Mouse (Mus musculus) natural killer cell, adult 2 months (primary cell): ENCODE data around the gene Grk3.

Source experiments
- DNase-seq, 2 experiments: peaks; one replicate each; pipeline ENCODE4 v3.0.0; 2022; ENCODE audit warnings: low spot score in 2 of 2

Grk3 gene

DNA sequence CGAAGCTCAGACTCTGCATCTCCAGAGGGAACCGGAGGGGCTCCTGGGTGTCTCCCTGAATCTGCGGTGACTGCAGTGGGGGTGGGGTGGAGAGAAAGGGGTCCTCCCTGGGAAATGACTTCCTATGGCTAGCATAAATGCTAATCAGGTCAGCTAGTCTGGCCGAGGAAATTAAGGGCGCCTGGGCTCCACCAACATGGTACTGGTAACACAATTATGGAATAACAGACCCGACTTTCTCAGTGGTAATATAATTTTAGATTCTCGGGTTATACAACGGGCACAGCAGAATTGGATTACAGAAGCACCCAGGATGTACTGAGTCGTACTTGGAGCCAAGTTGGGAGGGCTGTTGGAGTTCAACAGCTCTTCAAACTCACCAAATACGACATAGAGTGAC lies 79.0 kb downstream of the Grk3 start:
- DNase-seq: no peak

DNA sequence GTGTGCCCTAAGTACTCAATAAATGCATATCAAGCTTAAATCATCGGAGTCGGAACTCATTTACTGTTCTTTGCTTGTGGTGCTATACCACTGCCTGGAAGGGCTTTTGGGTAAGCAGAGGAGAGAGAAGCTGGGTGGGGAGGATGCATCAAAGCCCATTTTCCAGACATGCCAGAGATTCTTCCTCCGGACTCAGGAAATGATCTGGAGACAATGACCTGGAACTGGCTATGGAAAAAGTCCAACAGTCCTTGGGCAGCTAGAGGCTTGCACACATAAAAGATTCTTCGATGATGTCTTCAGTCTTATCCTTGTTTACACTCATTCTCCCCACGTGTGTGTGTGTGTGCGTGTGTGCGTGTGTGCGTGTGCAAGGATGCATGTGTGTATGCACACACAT lies 80.2 kb downstream of the Grk3 start:
- no peak for DNase-seq

DNA sequence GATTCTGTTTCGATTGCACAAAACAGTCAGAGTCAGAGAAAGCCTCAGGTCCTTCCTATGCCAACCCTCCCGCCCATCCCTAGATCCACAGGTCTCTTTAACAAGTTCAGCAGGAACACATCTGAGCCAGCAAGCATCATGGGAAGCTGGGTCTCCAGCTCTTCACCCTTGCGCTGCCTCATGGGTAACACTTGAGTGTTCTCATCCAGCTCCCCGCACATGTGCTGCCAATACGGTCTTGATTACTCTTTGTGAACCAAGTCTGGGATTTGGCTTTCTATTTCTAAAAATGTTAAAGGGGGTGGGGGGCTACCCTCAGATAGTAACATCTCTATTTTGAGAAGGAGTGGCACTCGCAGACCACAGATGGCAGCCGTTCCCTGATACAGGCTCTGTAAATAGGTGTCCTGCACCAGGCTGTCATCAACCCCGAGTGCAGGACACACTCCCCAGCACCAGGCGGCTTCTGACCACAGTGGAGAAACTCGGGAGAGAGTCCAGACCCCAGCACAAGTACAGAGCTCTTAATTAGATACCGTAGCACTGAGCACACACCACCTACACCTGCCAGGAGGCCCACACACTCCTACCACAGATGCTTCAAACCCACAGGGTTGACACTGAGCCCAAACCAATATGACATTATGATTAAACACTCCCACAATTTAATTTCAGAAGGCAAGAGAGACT lies 82.6 kb downstream of the Grk3 start:
- no peak for DNase-seq

DNA sequence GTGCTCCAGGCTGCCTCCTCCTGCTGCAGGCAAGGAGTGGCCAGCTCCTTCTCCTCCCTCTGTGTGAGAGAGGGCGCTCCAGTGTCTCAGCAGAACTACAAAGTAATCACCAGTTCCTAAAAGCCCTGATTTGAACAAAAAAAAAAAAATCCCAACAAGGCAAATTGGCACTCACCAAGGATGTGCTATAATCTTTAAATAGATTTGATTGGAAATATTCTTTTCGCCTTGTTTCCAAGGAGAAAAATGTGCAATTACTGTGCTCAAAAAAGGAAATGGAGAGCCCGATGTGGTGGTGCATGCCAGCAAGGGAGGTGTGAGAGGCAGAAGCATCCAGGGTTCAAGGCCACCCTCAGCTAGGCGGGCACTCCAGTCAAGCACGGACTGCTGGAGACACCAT lies 83.7 kb downstream of the Grk3 start:
- no peak for DNase-seq

DNA sequence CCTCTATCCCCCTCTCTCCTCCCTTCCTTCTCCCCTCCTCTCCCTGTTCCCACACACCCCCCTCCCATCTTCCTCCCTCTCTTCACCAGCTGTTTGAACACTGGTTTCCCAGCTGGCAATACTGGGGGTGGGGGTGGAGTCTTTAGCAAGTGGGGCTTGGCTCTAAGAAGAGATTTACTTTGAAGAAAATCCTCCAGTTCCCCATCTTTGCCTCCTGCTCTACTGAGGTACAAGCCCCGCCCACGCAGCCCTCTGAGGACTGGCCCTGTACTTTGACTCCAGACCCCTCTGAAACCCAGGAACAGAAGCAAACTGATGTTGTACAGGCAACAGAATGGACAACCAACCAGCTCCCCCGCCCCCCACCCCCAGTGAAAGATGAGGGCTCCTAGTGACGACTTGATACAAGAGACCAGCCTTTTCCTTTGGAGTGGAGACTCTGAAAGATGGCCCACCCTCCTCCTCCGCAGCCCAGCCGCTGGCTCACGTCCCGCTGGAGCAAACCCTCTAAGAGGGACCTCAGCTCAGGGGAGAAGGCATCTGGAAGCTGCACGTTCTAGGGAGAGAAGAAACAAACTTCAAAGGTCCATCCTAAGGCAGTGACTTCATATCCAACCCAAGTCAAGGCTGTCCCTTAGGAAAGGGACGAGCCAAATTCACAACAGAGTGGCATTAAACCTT lies 87.2 kb downstream of the Grk3 start:
- no peak for DNase-seq

DNA sequence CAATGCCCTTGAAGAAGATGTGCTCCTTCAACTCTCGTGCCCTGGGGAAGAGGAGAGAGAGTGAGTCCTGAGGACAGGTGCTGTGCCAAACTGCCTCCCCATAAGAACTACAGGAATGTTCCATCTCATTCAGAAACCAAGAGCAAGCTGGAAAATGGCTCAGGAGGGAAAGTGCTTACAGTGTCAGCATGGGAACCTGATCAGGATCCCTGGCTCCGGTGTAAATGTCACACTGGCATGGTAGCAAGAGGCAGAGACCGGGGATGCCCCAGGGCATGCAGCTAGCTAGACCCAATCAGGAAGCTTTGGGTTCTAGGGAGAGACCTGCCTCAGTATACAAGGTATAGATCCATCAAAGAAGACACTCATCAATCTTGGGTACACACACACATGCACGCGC lies 90.2 kb downstream of the Grk3 start:
- no peak for DNase-seq

DNA sequence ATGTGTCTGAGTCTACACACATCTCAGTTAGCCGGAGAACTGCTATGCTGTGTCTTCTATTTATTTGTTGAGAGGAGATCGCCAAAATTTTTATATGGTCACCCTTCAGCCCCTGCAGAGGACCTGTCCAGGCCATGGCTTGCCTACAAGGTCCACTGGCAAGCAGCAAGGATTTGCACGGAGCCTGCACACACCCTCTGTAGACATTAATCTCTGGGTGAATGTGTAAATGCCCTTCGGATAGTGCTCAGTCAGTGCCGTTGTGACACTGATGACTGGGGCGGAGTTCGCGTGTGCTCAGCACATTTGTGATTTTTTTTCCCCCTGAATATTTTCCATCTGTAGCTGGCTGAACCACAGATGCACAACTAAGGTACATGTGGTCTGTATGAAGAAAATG lies 90.8 kb downstream of the Grk3 start:
- no peak for DNase-seq

DNA sequence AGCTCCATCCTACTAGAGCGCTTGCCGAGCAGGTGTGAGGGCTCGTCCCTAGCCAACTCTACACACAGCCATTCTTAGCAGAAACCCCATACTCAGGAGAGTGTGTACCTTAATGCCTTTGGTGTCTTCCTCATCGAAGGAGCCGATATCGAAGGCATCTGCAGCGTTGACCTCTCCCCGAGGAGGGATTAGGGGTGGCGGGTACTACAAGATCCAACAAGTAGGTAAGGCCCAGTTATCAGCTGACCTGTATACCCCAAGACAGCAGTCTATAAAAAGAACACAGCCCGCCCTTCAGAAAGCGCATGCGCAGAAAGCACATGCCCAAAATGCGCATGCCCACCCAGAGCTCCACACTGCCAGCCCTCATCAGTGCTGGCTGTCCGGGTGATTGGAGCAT lies 91.8 kb downstream of the Grk3 start:
- DNase-seq: no peak

DNA sequence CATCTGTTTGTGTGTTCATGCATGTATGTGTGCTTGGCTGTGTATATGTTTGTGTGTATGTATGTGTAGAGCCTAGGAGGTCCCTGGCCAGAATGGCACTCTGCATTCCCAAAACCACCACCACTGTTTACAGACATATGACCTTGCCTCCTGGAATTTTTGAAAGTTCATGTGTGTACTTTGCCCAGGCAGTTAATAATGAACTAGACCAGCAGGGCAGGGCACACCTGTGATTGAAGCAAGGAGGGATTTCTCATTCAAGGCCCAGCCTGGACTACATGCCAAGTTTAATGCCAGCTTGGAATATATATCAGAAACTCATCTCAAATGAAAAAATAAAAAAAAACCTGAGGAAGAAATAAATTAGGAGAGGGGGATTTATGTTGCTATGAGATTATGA lies 93.7 kb downstream of the Grk3 start:
- DNase-seq: no peak

DNA sequence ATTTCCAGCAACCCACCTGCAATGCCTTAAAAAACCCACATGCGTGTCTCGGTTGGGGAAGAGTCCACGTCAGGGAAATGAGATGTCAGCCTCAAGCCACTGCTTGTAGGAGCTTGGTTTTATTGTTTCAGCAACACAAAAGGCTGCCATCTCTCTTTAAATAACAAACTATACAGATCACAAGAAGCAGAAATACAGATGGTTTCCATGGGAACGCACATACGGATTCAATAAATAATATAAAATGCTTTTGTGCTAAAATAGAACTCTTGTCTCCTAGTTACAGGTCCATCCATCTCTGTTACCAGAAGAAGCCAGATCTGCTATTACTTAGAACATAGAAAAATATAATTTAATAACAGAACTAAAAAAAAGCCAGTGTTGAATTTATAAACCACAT lies 105.2 kb downstream of the Grk3 start:
- no peak for DNase-seq

DNA sequence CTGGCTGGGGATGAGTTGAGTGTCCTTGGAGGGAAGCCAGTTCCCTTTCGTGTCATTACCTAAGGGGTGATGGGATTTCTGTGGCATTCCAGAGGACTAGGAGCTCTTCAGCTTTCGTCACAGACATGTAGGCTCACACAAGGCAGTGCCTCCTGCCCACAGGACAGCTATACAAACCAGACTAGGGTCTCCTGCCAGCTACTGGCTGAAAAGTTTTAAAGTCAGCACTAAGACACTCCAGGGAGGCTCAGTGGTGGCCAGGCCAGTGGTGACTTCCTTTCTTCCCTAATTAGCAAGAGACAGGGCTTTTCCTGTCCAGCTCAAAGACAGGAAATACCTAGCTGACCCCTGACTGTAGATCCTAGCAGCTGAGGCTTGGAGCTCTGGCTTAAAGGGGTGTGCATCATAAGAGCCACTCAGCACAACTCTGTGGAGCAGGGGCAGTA lies 107.4 kb downstream of the Grk3 start:
- DNase-seq: no peak

DNA sequence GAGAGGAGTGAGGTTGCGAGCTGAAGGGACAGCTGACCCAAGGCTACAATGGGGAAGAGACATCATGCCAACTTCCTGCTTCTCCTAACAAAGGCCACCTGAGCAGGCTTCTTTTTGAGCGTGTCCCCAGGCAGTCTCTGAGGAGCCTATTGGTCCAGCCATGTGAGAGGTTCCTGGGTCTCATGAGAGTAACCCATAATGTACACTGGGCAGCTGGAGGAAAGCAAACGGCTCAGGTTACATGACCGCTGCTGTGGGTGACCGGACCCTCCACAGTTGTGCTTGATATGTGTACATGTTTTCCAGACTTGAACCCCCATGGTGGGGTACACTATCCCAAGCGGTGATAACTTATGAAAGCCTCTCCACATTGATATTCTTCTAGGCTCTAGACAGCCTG lies 108.1 kb downstream of the Grk3 start:
- no peak for DNase-seq

DNA sequence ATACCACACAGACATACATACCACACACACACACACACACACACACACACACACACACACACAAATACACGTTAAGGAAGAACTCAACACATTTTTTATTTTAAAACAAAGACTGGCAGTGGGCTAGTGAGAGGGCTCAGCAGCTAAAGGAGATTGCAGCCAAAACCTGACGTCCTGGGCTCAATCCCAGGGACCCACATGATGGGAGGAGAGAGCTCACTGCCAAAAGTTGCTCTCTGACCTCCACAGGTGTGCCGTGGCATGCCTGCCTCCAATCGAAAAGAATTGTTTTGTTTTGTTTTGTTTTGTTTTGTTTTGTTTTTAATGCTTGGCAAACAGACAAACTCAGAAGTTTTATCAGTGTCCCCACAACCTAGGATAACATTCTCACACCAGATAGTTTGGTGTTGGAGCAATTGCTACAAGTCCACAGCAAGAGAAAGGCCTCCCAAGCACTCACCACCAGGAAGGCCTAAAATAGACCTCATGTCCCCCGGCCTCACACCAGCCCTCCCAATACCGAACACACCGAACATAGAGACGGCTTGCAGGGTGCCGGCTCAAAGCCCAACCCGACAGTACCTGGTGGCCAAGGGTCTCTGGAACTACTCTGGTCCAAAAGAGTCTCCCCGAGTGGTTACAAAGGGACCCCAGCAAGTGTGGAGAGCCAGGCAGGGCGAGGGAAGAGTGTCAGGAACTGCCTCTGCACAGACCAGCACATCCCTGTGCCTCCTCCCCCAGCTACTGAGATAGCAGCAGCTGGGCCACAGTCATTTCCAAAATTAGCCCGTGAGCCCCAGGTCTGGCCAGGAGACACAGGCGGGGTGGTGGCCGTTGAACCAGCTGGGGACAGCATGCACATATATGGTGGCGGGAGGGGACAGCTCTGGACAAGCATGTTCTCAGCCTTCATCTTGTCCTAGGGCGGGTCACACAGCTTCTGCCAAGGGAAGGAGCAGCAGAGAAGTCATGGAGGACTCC lies 119.6 kb downstream of the Grk3 start, which contains the start of gene Myo18b:
Myo18b (minus strand) TSS at position 689 of the 981 bp plus-strand sequence.
- DNase-seq: no peak

DNA sequence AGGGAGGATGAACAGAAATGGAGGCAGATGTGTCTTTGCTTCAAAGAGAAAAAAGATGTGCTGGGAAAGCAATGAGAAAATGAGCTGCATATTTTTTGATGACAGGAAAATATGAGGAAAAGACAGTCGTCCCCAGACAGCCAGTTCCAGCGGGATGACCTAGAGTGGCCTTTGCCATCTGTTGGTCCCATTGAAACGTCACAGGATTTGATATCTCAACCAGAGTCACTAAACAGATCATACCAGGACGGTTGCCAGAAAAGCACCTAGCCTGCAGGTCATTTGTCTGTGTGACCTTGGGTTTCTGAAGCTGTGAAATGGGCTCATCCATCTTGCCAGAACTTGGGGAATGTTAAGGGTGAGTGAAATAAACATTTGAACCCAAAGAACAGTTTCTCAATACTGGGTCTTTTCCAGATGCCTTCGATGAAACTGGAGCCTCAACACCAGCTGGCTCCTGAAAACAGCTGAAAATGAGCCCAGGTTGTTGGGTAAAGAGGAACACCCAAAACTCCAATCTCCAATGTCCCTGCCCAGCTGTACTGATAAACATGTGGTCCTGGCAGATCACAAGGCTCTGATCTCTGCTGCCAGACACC lies 122.0 kb downstream of the Grk3 start:
- no peak for DNase-seq

DNA sequence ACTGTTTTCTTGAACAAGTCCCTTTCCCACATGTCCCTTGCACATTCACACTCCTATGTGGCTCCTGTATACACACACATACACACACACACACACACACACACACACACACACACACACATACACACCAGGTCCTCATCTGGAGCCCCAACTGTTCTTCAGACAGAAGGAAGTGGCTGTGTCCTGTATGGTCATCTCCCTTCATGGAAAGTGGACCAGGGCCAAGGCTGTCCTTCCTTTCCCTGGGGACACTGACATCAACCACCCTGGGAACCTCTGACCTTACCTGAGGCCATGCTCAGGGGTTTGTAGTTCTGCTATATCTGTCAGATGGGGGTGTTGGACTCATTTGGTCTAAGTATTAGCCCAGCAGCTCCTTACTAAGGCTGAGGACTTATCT lies 123.2 kb downstream of the Grk3 start:
- no peak for DNase-seq

DNA sequence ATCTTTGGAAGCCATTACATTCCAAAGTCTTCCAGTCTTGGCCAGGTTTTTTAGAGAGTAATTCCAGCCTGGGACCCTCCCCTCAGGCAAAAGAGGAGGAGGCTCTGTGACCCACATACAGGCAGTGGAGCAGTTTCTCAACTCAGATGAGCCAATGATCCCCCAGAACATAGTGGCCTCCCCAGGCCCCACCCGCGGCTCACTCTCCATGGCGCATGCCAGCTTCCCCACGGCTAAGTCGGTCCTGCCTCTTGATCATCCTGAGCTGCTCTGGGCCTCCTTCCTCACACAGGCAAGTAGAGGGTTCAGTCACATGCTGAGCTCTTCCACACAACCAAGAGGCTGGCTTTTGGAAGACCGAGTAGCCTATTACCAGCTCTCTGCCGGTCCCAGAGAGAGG lies 126.9 kb downstream of the Grk3 start:
- DNase-seq: no peak

DNA sequence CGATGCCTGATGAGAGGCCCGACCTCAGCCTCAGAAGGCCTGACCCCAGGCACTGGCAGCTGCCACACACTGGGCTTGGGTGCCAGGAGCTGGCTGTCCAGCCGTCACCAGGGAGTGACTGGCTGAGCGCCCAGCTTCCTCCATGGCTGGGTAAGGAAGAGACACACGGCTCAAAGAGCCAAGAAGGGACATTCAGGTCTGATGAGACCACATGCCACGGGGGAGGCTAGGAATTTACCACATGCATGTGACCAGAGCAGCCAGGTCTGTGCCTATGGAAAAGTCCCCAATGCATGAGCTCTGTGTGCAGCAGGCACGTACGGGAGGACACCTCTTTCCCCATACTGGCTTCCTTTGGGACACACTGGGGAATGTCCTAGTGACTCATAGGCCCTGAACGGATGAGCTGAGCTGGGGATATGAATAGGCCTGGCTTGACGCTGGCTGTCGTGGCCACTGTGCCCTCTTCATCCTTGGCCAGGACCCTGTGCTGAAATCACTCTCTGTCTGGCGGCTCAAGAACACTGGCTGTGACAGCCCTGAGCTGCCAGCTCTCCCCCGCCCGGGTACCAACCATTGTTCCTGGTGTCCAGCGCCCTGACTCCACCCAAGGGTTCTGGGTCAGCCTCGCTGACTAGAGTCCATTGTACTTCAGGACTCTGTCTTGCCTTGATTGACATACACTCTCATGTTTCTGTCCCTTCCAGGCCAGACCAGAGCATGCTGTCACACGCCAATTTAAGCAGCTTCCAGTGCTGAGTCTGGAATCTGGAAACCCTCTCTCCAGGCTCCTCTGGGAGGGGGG lies 128.7 kb downstream of the Grk3 start:
- no peak for DNase-seq

DNA sequence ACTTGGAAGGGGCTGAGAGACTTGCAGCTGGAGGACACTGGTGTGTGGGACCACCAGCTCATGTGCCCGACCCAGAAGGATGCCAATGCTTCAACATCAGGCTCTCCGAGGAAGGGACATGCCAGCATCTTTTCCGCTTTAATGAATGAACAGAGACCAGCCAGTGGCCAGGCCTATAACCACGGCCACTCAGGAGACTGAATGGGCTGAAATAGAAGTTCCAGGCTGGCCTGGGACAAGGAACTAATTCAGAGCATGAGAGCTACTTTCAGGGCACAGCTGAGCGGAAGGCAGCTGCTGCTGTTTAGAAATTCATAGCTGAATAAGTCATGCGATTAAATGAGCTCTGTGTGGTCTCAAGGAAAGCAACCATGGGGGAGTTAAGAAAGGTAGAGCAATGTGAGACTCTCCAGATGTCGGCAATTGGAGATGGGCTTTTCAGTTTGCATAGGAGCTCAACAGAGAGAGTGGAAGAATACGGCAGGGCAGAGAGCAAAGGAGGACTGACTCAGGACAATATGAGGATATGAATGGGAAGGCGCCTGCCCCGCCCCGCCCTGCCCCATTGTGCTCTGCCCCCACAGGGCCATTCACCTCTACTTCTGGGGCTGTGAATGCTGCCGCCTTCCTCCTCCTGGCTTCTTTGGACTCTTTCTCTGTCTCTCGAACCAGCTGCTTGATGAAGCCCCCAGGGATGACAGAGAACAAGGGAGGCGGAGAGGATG lies 138.0 kb downstream of the Grk3 start:
- no peak for DNase-seq

DNA sequence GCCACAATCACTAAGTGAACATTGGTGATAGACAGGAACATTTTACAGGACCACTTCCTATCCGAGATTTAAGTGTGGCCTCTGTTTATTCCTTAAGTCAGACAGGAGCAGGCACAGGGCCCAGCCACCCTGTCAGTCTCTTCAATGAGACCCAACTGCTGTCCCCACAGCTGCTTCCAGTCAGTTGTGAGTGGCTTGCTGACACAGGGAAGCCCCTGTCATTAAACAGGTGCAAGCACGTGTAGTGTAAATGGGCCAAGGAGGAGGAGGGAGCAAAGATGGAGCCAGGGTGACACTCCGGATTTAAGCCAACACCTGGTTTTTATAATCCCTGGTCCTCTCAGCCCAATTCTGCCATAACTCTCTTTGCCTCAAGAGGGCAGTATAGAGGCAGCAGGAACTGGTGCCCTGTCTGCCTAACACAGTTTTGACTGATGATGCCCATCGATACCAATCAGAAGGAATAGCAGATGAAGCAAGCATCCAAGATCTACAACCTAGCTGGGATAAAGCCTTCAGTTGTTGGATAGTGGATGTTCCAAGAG lies 138.7 kb downstream of the Grk3 start:
- DNase-seq: peak in 1 of 2 experiments; percentile 10

DNA sequence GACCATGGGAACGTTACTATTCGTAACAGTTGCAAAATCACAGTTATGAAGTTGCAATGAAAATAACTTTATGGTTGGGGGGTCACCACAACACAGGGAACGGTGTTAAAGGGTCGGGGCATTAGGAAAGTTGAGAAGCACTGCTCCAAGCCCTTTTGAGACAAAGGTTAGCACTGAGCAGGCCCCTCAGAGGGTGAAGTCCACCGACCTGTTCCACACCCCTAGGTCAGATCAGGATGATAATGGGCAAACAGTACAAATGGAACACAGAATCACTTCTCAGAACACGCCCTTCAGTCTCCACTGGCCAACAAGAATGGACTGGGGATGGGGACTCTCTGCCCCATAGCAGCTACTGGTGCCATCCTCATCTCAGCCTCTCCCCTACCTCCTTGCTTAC lies 142.6 kb downstream of the Grk3 start:
- DNase-seq: no peak
